Mouse (Mus musculus) stomach, postnatal 0 days (tissue): ENCODE data around the gene 9130230L23Rik.

ENCODE experiments used
- CTCF ChIP-seq: IDR thresholded peaks from 2 replicates; pipeline ENCODE4 v1.5.1; 2016; ENCODE audit warnings: antibody characterized with exemption, low read depth, mild to moderate bottlenecking, moderate library complexity
- EP300 ChIP-seq: optimal IDR thresholded peaks from 2 replicates; pipeline ENCODE3; 2016; ENCODE audit warnings: antibody characterized with exemption

DNA sequence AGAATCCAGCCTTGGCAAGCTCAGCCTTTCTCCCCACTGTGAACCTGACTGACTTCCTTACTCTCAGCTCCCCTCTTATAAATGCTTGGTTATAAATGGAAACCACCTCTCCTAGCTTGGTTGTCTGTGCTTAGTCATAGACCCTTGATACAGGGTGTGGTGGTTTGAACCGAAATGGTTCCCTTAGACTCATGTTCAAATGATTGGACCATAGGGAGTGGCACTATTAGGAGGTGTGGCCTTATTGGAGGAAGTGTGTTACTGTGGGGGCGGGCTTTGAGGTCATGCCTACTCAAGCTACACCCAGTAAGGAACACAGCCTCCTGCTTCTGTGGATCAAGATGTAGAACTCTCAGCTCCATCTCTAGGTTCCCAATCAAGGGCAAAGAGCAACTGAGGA is 12.9 kb downstream of the 9130230L23Rik start:
- TF ChIP-seq EP300 (no peak), CTCF (no peak)
